Mouse (Mus musculus) CD4-positive naive resting alpha-beta T cell, adult 76 days (primary cell): ENCODE data around the gene Lamb3. TPM values are rescaled to one million over a fixed set of nuclear protein-coding genes. Genes with fewer than 3 reads are reported as not detected.

ENCODE experiments used
- total RNA-seq: library from RNA; stranded (reverse); gene quantifications from one replicate; pipeline ENCODE4 v1.2.4, GENCODE M21; 2023

The Lamb3 gene
- total RNA-seq = 14.3 TPM

GRCm38 (mm10) chr1:193207503-193207902 lies at the start of gene Lamb3:
Gene Lamb3 (plus strand): TSS chr1:193207699.

GRCm38 (mm10) chr1:193167746-193168145 lies 39.8 kb upstream of the Lamb3 start, which contains the start of gene A130010J15Rik:
Gene A130010J15Rik (plus strand): TSS chr1:193168046.

GRCm38 (mm10) chr1:193201383-193201778 lies 6.1 kb upstream of the Lamb3 start, which contains the start of gene Traf3ip3:
Gene Traf3ip3 (minus strand): TSS chr1:193201703.

GRCm38 (mm10) chr1:193263955-193264598 lies 56.6 kb downstream of the Lamb3 start, which contains the start of gene Hsd11b1:
Gene Hsd11b1 (minus strand): TSS chr1:193264075.

GRCm38 (mm10) chr1:193272916-193273601 lies 65.6 kb downstream of the Lamb3 start, which contains the start of gene G0s2:
Gene G0s2 (minus strand): TSS chr1:193273217.

GRCm38 (mm10) chr1:193370096-193370495 lies 162.6 kb downstream of the Lamb3 start, which contains the start of gene Camk1g:
Gene Camk1g (minus strand): TSS chr1:193370298.

Other genes starting within 250 kb of the Lamb3 start
- gene Syt14, start 171.9 kb upstream of the Lamb3 start, total RNA-seq = 1.1 TPM
- gene Diexf, start 77.4 kb upstream of the Lamb3 start, total RNA-seq = 58.0 TPM
- gene Irf6, start 54.6 kb upstream of the Lamb3 start, total RNA-seq = 10.1 TPM
- 4.0 TPM for gene A130010J15Rik, start 39.7 kb upstream of the Lamb3 start, total RNA-seq
- 491 TPM for gene Traf3ip3, start 6.0 kb upstream of the Lamb3 start, total RNA-seq
- 35.5 TPM for gene Hsd11b1, start 56.4 kb downstream of the Lamb3 start, total RNA-seq
- 1.1 TPM for gene G0s2, start 65.5 kb downstream of the Lamb3 start, total RNA-seq
- gene Camk1g, start 162.6 kb downstream of the Lamb3 start, total RNA-seq = not detected